Mouse (Mus musculus) heart, adult 10 weeks (tissue): ENCODE measurements around the gene Sec14l3. TPM values are rescaled to one million over a fixed set of nuclear protein-coding genes. Genes with fewer than 3 reads are reported as not detected.

Experiments
- polyA plus RNA-seq: library from polyadenylated mRNA; stranded (reverse); fragments of 350-450 nt; fragmentation: Illumina TruSeq; extraction: RNeasy Lipid Tissue Mini Kit (QIAGEN cat#74804); gene quantifications from one replicate; pipeline ENCODE4 v1.2.3, GENCODE M21; 2014; ENCODE audit warnings: low read depth, low replicate concordance

Gene Sec14l3
- not detected for polyA plus RNA-seq

DNA sequence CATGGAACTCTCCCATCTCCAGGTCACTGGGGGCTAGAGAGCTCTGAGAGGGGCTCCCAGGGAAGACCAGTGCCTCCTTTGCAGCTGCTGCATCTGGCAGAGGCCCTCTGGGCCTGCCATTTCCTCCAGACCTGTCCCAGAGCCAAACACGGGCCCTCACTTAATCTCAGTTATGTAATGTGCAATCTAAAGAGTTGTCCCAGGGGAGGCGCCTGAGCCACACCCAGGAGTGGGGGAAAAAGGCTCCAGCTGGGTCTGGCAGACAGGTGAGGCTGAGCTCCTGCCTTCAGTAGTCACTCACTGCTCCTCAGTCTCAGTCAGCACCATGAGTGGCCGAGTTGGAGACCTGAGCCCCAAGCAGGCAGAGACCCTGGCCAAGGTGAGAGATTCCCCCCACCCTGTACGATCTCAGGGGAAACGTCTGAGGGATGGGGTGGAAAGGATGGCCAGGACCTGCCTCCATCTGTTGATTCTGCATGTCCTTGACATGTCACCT lies at the start of gene Sec14l3:
Sec14l3 (plus strand) TSS at position 215 of the 496 bp plus-strand sequence.

DNA sequence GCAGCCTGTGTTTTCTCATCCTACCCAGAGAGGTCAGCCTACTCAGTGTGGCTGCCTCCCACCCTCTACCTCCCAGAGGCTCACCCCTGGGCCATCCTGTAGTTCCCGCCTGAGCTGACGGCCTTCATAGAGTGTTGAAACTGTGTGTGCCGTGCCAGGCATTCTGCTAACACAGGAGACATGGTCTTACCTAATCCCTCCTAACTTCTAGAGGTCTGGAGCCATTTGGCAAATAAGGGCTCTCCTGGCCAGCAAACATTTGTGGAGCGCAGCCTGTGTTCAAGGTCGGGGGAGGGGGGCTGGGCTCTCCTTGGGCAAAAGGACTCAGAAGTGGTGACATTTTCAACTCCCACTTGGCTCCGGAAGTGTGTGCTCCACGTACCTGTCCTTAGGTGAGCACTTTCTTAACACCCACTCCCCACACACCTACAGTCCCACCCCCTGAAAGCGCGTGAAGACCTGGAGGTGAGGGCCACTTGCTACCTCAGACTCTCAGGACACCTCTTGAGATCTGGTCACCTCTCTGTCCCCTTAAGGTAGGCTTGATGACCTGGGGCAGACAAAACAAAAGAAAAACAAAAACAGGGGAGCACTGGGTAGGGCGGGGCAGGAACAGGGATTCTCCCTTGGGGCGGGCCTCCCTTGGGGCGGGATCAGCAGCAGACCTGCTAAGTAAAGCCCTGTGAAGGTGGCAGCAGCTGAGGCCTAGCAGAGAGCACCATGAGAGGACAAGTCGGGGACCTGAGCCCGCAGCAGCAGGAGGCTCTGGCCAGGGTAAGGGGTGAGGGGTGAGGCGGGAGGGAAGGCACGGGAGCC lies 33.3 kb upstream of the Sec14l3 start, which contains the start of gene Sec14l4:
Sec14l4 (plus strand) TSS at position 337 of the 816 bp plus-strand sequence.

DNA sequence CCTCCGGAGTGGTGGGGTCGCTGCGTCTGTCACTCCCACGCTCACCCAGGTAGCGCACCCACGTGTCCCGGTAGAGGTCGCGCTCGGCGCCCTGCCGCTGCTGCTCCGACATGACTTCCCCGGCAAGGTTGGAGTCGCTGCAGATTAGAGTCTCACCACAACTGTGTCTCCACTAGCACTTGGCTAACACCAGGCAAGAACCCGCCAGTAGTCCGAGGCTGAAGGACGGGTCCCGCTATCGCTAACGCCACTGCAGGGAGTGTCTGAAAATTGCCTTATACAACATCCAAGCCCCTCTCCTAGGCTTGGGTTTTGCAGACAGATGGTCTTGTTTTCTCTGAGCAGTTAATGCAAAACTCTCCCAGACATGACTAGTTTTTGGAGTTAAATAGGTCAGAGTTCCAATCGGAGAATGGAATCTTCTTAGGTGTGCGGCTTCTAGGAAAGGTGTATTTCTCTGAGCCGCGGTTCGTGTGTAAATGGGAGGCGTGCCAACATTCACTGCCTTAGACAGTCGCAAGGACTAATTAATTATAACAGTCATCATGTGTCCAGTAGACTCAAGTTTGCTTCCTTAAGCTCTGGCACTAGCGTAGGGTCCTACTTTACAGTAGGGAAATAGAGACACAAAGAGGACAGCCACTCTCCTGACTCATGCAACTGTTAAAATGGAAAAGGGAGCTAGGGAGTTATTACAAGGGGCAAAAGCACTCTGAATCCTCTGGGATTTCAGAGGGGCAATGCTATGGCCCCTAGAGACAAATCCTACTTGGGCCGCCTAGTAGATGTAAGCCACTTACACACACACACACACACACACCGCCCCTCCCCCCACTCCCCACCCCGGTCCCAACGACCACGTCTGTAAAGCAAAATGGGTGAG lies 30.8 kb downstream of the Sec14l3 start, which contains the start of gene Mtfp1:
Mtfp1 (minus strand) TSS at position 275 of the 883 bp plus-strand sequence.

DNA sequence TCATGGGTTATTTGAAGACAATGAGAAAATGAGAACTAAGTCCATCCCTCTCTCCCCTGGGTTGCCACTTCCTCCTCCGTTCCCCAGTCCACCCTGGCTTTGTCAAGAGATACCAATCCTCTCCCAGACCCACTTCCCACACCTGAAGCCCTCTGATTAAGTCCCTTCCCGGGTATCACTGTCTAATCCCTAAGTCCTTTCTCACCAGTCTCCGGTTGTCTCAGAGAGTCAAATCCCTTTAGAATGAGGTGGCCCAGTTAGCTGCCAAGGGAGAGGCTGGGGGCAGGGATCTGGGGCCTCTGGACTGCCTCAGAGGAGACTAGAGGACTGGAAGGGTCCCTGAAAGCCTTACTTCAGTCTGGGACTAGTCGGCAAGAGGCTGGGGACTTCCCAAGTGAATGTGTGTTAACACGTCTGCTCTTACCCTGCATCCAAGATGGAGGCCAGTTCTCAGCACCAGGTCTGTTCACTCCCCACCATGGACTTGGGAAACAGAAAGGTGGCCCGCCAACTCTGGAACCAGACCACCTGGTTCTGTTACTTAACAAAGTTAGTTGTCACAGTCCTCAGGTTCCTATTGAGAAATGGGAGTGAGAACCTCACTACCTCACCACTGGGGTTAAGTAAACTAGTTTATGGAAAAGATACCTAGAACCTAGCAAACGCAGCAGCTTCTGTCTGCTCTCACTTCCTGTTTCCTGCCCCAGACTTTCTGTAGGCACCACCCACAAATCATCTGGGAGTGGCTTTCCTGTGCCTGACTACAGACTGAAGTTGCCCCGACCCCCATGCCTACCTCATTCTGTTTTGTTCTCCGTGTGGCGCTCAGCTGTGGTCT lies 58.3 kb downstream of the Sec14l3 start, which contains the start of gene Sec14l2:
Sec14l2 (minus strand) TSS at position 674 of the 838 bp plus-strand sequence.

Other genes with a start within 250 kb of the Sec14l3 start
- 17.2 TPM for gene Osbp2, start 200.9 kb upstream of the Sec14l3 start, polyA plus RNA-seq
- 0.45 TPM for gene 4921536K21Rik, start 169.7 kb upstream of the Sec14l3 start, polyA plus RNA-seq
- 36.9 TPM for gene Dusp18, start 169.6 kb upstream of the Sec14l3 start, polyA plus RNA-seq
- gene Slc35e4, start 150.2 kb upstream of the Sec14l3 start, polyA plus RNA-seq, result 4.1 TPM
- 54.6 TPM for gene Tcn2, start 132.7 kb upstream of the Sec14l3 start, polyA plus RNA-seq
- gene Pes1, start 100.9 kb upstream of the Sec14l3 start, polyA plus RNA-seq, result 24.7 TPM
- not detected for gene 4930556J24Rik, start 88.1 kb upstream of the Sec14l3 start, polyA plus RNA-seq
- gene Gal3st1, start 81.2 kb upstream of the Sec14l3 start, polyA plus RNA-seq, result not detected
- 0.29 TPM for gene Sec14l4, start 33.4 kb upstream of the Sec14l3 start, polyA plus RNA-seq
- gene Mtfp1, start 30.6 kb downstream of the Sec14l3 start, polyA plus RNA-seq, result 152 TPM
- 0.71 TPM for gene Sec14l2, start 58.6 kb downstream of the Sec14l3 start, polyA plus RNA-seq
- 19.4 TPM for gene Rnf215, start 70.4 kb downstream of the Sec14l3 start, polyA plus RNA-seq
- gene Ccdc157, start 95.5 kb downstream of the Sec14l3 start, polyA plus RNA-seq, result 7.5 TPM
- gene Sf3a1, start 95.5 kb downstream of the Sec14l3 start, polyA plus RNA-seq, result 23.1 TPM
- 13.9 TPM for gene Tbc1d10a, start 121.9 kb downstream of the Sec14l3 start, polyA plus RNA-seq
- 4.2 TPM for gene Castor1, start 153.4 kb downstream of the Sec14l3 start, polyA plus RNA-seq
- 0.18 TPM for gene Osm, start 171.6 kb downstream of the Sec14l3 start, polyA plus RNA-seq
- gene Lif, start 192.7 kb downstream of the Sec14l3 start, polyA plus RNA-seq, result 0.39 TPM